Mouse (Mus musculus) heart, postnatal 0 days (tissue): ENCODE results near the gene Rps26.

ENCODE experiments used
- CTCF ChIP-seq: IDR thresholded peaks from 2 replicates; pipeline ENCODE4 v1.5.1; 2016; ENCODE audit warnings: antibody characterized with exemption, control low read depth, low read depth
- EP300 ChIP-seq: IDR thresholded peaks from 2 replicates; pipeline ENCODE4 v1.6.1; 2016; ENCODE audit warnings: antibody characterized with exemption, low read depth

- TF ChIP-seq CTCF (no peak), EP300 (no peak)
Observed at GRCm38 (mm10) chr10:128579298-128579697, 47.2 kb downstream of the Rps26 start.
